Mouse (Mus musculus) kidney, adult 2 months (tissue): ENCODE measurements around the gene Ulk1.
A peak's percentile ranks its signal among the peaks of the same experiment; 100 is the strongest.

Experiments
- CTCF ChIP-seq: fragments of 200-500 bp; conservative IDR thresholded peaks from 2 replicates; pipeline ENCODE4 v1.5.1; 2011; ENCODE audit warnings: low read depth, mild to moderate bottlenecking, control low read depth, low read length, moderate library complexity, mixed read lengths; ENCODE audit not compliant: insufficient read depth, insufficient read length
- POLR2A ChIP-seq: fragments of 200-500 bp; IDR thresholded peaks from one replicate; pipeline ENCODE4 v1.6.1; 2011; ENCODE audit warnings: low read depth, low read length, control low read depth

- TF ChIP-seq CTCF, result 0 out of 2 replicates have a peak, but pooled peaks have one; percentile 10
- no peak for TF ChIP-seq POLR2A
Measured at GRCm38 (mm10) chr5:110852990-110853389, 43.1 kb upstream of the Ulk1 start.
